Mouse (Mus musculus): ENCODE results near the gene 4930442H23Rik. TPM values are rescaled to one million over a fixed set of nuclear protein-coding genes. Genes with fewer than 3 reads are reported as not detected.

Gene 4930442H23Rik
- polyA plus RNA-seq, 1 experiment from 2014 or later: not detected

GRCm38 (mm10) chr10:81167200-81168086 is 16.2 kb downstream of the 4930442H23Rik start, which contains the start of gene Pias4:
Gene Pias4, minus strand, starts transcription at chr10:81167923.
- peaks cover 13% of the 10 kb centered on the region; the same call in 1 of the 2 replicates for H3K4me1 ChIP-seq (ENCODE audit: control insufficient read depth, insufficient read depth, low read length)
- under 1% methylated on average over 52 of the region's 64 CpGs for WGBS
- H3K27me3 ChIP-seq (ENCODE audit: control insufficient read depth, insufficient read depth, low read length): no peaks in the 10 kb centered on the region
- peak; percentile 90 for ATAC-seq (ENCODE audit: low FRiP score, low TSS enrichment)
- peak within 1 kb of the TSS; percentile 79 for H3K4me2 ChIP-seq (replicated peaks; ENCODE audit: low read depth, low read length)
- peak within 1 kb of the TSS; percentile 83 for H3K9ac ChIP-seq (ENCODE audit: low read depth, low read length)
- peak within 1 kb of the TSS; percentile 80 for H3K4me3 ChIP-seq (ENCODE audit: low read length)
- H3K9me3 ChIP-seq (ENCODE audit: control insufficient read depth, low read length): no peaks in the 10 kb centered on the region
- peaks cover 16% of the 10 kb centered on the region for H3K36me3 ChIP-seq (ENCODE audit: control insufficient read depth, insufficient read depth, low read length)
- H3K27ac ChIP-seq (ENCODE audit: low read depth, low read length): peak within 1 kb of the TSS; percentile 89

GRCm38 (mm10) chr10:81165118-81165517 is 18.5 kb downstream of the 4930442H23Rik start:
- H3K9ac ChIP-seq (ENCODE audit: low read depth, low read length): peak overlapping the region; percentile 37; the same call in 1 of the 2 replicates
- peaks cover 19% of the 10 kb centered on the region for H3K4me1 ChIP-seq (ENCODE audit: control insufficient read depth, insufficient read depth, low read length)
- peaks cover 38% of the 10 kb centered on the region for H3K36me3 ChIP-seq (ENCODE audit: control insufficient read depth, insufficient read depth, low read length)
- WGBS: 37% methylated on average over 8 of the region's 8 CpGs
- no peaks in the 10 kb centered on the region for H3K27me3 ChIP-seq (ENCODE audit: control insufficient read depth, insufficient read depth, low read length)
- no peak overlapping the region for H3K27ac ChIP-seq (ENCODE audit: low read depth, low read length)
- no peak overlapping the region for H3K4me3 ChIP-seq (ENCODE audit: low read length)
- H3K9me3 ChIP-seq (ENCODE audit: control insufficient read depth, low read length): no peaks in the 10 kb centered on the region
- no peak for ATAC-seq (ENCODE audit: low FRiP score, low TSS enrichment)
- H3K4me2 ChIP-seq (replicated peaks; ENCODE audit: low read depth, low read length): no peak overlapping the region

- H3K9ac ChIP-seq (ENCODE audit: low read depth, low read length): no peak overlapping the region
- H3K4me2 ChIP-seq (replicated peaks; ENCODE audit: low read depth, low read length): no peak overlapping the region
- no peaks in the 10 kb centered on the region for H3K27me3 ChIP-seq (ENCODE audit: control insufficient read depth, insufficient read depth, low read length)
These were observed 21.4 kb downstream of the 4930442H23Rik start for GRCm38 (mm10) chr10:81162318-81162652.

GRCm38 (mm10) chr10:81161602-81162317 is 21.9 kb downstream of the 4930442H23Rik start:
- ATAC-seq (ENCODE audit: low FRiP score, low TSS enrichment): 0 out of 2 replicates have a peak, but pooled peaks have one; percentile 21
- H3K4me2 ChIP-seq (replicated peaks; ENCODE audit: low read depth, low read length): no peak overlapping the region
- H3K4me3 ChIP-seq (ENCODE audit: low read length): no peak overlapping the region
- H3K27ac ChIP-seq (ENCODE audit: low read depth, low read length): no peak overlapping the region
- no peaks in the 10 kb centered on the region for H3K27me3 ChIP-seq (ENCODE audit: control insufficient read depth, insufficient read depth, low read length)
- WGBS: 54% methylated on average over 8 of the region's 8 CpGs
- peaks cover 12% of the 10 kb centered on the region for H3K4me1 ChIP-seq (ENCODE audit: control insufficient read depth, insufficient read depth, low read length)
- H3K9me3 ChIP-seq (ENCODE audit: control insufficient read depth, low read length): no peaks in the 10 kb centered on the region
- peaks cover 62% of the 10 kb centered on the region for H3K36me3 ChIP-seq (ENCODE audit: control insufficient read depth, insufficient read depth, low read length)
- no peak overlapping the region for H3K9ac ChIP-seq (ENCODE audit: low read depth, low read length)

More at GRCm38 (mm10) chr10:81162318-81162652, 21.4 kb downstream of the 4930442H23Rik start:
- Histone ChIP-seq H3K36me3 (ENCODE audit: control insufficient read depth, insufficient read depth, low read length) (peaks cover 56% of the 10 kb centered on the region), H3K9me3 (ENCODE audit: control insufficient read depth, low read length) (no peaks in the 10 kb centered on the region), H3K4me3 (ENCODE audit: low read length) (no peak overlapping the region), H3K4me1 (ENCODE audit: control insufficient read depth, insufficient read depth, low read length) (peaks cover 13% of the 10 kb centered on the region), H3K27ac (ENCODE audit: low read depth, low read length) (no peak overlapping the region)
- 38% methylated on average over 2 of the region's 2 CpGs for WGBS
- no peak for ATAC-seq (ENCODE audit: low FRiP score, low TSS enrichment)

GRCm38 (mm10) chr10:81154736-81155135 is 28.9 kb downstream of the 4930442H23Rik start:
- Histone ChIP-seq H3K27ac (ENCODE audit: low read depth, low read length) (no peak overlapping the region), H3K9ac (ENCODE audit: low read depth, low read length) (no peak overlapping the region), H3K4me2 (replicated peaks; ENCODE audit: low read depth, low read length) (no peak overlapping the region), H3K9me3 (ENCODE audit: control insufficient read depth, low read length) (no peaks in the 10 kb centered on the region), H3K4me3 (ENCODE audit: low read length) (no peak overlapping the region), H3K27me3 (ENCODE audit: control insufficient read depth, insufficient read depth, low read length) (no peaks in the 10 kb centered on the region), H3K36me3 (ENCODE audit: control insufficient read depth, insufficient read depth, low read length) (peaks cover 77% of the 10 kb centered on the region), H3K4me1 (ENCODE audit: control insufficient read depth, insufficient read depth, low read length) (no peaks in the 10 kb centered on the region)
- ATAC-seq (ENCODE audit: low FRiP score, low TSS enrichment): no peak
- WGBS: 82% methylated on average over 6 of the region's 6 CpGs

GRCm38 (mm10) chr10:81154313-81154712 is 29.3 kb downstream of the 4930442H23Rik start:
- WGBS: 91% methylated on average over 12 of the region's 12 CpGs
- Histone ChIP-seq H3K4me3 (ENCODE audit: low read length) (no peak overlapping the region), H3K27ac (ENCODE audit: low read depth, low read length) (no peak overlapping the region), H3K36me3 (ENCODE audit: control insufficient read depth, insufficient read depth, low read length) (peaks cover 80% of the 10 kb centered on the region), H3K4me2 (replicated peaks; ENCODE audit: low read depth, low read length) (no peak overlapping the region), H3K9me3 (ENCODE audit: control insufficient read depth, low read length) (no peaks in the 10 kb centered on the region), H3K9ac (ENCODE audit: low read depth, low read length) (no peak overlapping the region), H3K27me3 (ENCODE audit: control insufficient read depth, insufficient read depth, low read length) (no peaks in the 10 kb centered on the region), H3K4me1 (ENCODE audit: control insufficient read depth, insufficient read depth, low read length) (no peaks in the 10 kb centered on the region)
- no peak for ATAC-seq (ENCODE audit: low FRiP score, low TSS enrichment)

GRCm38 (mm10) chr10:81152609-81153008 is 31.0 kb downstream of the 4930442H23Rik start:
- no peaks in the 10 kb centered on the region for H3K27me3 ChIP-seq (ENCODE audit: control insufficient read depth, insufficient read depth, low read length)
- no peak overlapping the region for H3K4me3 ChIP-seq (ENCODE audit: low read length)
- H3K27ac ChIP-seq (ENCODE audit: low read depth, low read length): 0 out of 2 replicates have a peak overlapping the region, but pooled peaks have one; percentile 17
- no peak overlapping the region for H3K4me2 ChIP-seq (replicated peaks; ENCODE audit: low read depth, low read length)
- H3K36me3 ChIP-seq (ENCODE audit: control insufficient read depth, insufficient read depth, low read length): peaks cover 85% of the 10 kb centered on the region
- H3K9me3 ChIP-seq (ENCODE audit: control insufficient read depth, low read length): no peaks in the 10 kb centered on the region
- ATAC-seq (ENCODE audit: low FRiP score, low TSS enrichment): no peak
- H3K9ac ChIP-seq (ENCODE audit: low read depth, low read length): no peak overlapping the region
- H3K4me1 ChIP-seq (ENCODE audit: control insufficient read depth, insufficient read depth, low read length): no peaks in the 10 kb centered on the region
- WGBS: 71% methylated on average over 12 of the region's 12 CpGs

- Histone ChIP-seq H3K9me3 (ENCODE audit: control insufficient read depth, low read length) (no peaks in the 10 kb centered on the region), H3K4me2 (replicated peaks; ENCODE audit: low read depth, low read length) (no peak overlapping the region), H3K27ac (ENCODE audit: low read depth, low read length) (no peak overlapping the region), H3K36me3 (ENCODE audit: control insufficient read depth, insufficient read depth, low read length) (peaks cover 86% of the 10 kb centered on the region), H3K9ac (ENCODE audit: low read depth, low read length) (no peak overlapping the region), H3K27me3 (ENCODE audit: control insufficient read depth, insufficient read depth, low read length) (no peaks in the 10 kb centered on the region), H3K4me1 (ENCODE audit: control insufficient read depth, insufficient read depth, low read length) (no peaks in the 10 kb centered on the region), H3K4me3 (ENCODE audit: low read length) (no peak overlapping the region)
- ATAC-seq (ENCODE audit: low FRiP score, low TSS enrichment): no peak
- WGBS: 78% methylated on average over 6 of the region's 6 CpGs
These were observed 32.4 kb downstream of the 4930442H23Rik start for GRCm38 (mm10) chr10:81151261-81151660.

Data from kidney, embryonic 14.5 days (tissue).